ENCODE assay signal across 18 mouse cellular contexts in genomic region chr9:14689376-14690108, GRCm38 (mm10). TPM values are rescaled to one million over a fixed set of nuclear protein-coding genes. Genes with fewer than 3 reads are reported as not detected.
DNase-seq lines count a peak whose midpoint lies in the region; ATAC-seq lines count a peak whose summit lies in the region.
"Had no signal": no experiment of that assay in that cellular context is flagged by ENCODE, and none has a peak within 500 bp of the region (broad histone marks: within the 10 kb centered on the region; RNA-seq: fewer than 3 reads in every experiment).

No protein-coding gene starts in this region.

- WGBS in limb, embryonic 10.5 days, result 73% methylated on average over 12 of the region's 12 CpGs
- 78% methylated on average over 12 of the region's 12 CpGs for WGBS in embryonic facial prominence, embryonic 10.5 days

- peak; percentile 91 for DNase-seq in heart, adult 11 months
- no peak for DNase-seq in heart, postnatal 4 days
- peak; percentile 37 for DNase-seq in ovary, adult 18-20 months (ENCODE audit: low spot score)
- no peak for DNase-seq in ovary, postnatal 10 days (ENCODE audit: low spot score)
- DNase-seq in limb, embryonic 10.5 days (ENCODE audit: low spot score), result no peak
- no peak for DNase-seq in embryonic facial prominence, embryonic 10.5 days (ENCODE audit: low spot score)
- DNase-seq in natural killer cell, adult 2 months (ENCODE audit: low spot score in 2 of 2), result no peak
- DNase-seq: cerebellum, postnatal 10 days; embryo, embryonic 11 days; gastrocnemius, postnatal 14 days; lung, postnatal 10 days; thymus, postnatal 14 days had no signal

- H3K27ac ChIP-seq in limb, embryonic 10.5 days, result 0 out of 2 replicates have a peak overlapping the region, but pooled peaks have one; percentile 25
- H3K27ac ChIP-seq in embryonic facial prominence, embryonic 10.5 days (replicated peaks), result no peak overlapping the region
- H3K27ac ChIP-seq: forebrain, embryonic 12.5 days; kidney, embryonic 15.5 days; midbrain, embryonic 10.5 days had no signal

- no peaks in the 10 kb centered on the region for H3K36me3 ChIP-seq in limb, embryonic 10.5 days
- H3K36me3 ChIP-seq in embryonic facial prominence, embryonic 10.5 days (replicated peaks), result no peaks in the 10 kb centered on the region
- H3K36me3 ChIP-seq: forebrain, embryonic 12.5 days; kidney, embryonic 15.5 days; midbrain, embryonic 10.5 days had no signal

- ATAC-seq in inflammation-experienced regulatory T-cells, adult 6 months, result no peak

- H3K27me3 ChIP-seq in limb, embryonic 10.5 days (ENCODE audit: low read depth, poor library complexity, severe bottlenecking), result no peaks in the 10 kb centered on the region
- H3K27me3 ChIP-seq in embryonic facial prominence, embryonic 10.5 days (replicated peaks; ENCODE audit: low read depth, poor library complexity, severe bottlenecking), result no peaks in the 10 kb centered on the region
- H3K27me3 ChIP-seq: forebrain, embryonic 12.5 days; kidney, embryonic 15.5 days had no signal

- no peak overlapping the region for H3K4me3 ChIP-seq in limb, embryonic 10.5 days
- H3K4me3 ChIP-seq in embryonic facial prominence, embryonic 10.5 days, result no peak overlapping the region
- H3K4me3 ChIP-seq: forebrain, embryonic 12.5 days; kidney, embryonic 15.5 days; midbrain, embryonic 10.5 days had no signal

- H3K4me1 ChIP-seq in limb, embryonic 10.5 days, result peaks cover 32% of the 10 kb centered on the region
- peaks cover 19% of the 10 kb centered on the region for H3K4me1 ChIP-seq in embryonic facial prominence, embryonic 10.5 days
- H3K4me1 ChIP-seq: forebrain, embryonic 12.5 days; kidney, embryonic 15.5 days had no signal

- no peaks in the 10 kb centered on the region for H3K9me3 ChIP-seq in limb, embryonic 10.5 days (replicated peaks)
- no peaks in the 10 kb centered on the region for H3K9me3 ChIP-seq in embryonic facial prominence, embryonic 10.5 days
- H3K9me3 ChIP-seq: forebrain, embryonic 12.5 days; kidney, embryonic 15.5 days; midbrain, embryonic 10.5 days had no signal

RNA-seq across cellular contexts. Expression of gene Amotl1, which starts 44.7 kb away (rescaled TPM):
- total RNA-seq in heart, postnatal 4 days (2021), result 10 to 100 TPM; 60.5 TPM
- 24.9 and 32.1 TPM in 2 replicates for polyA plus RNA-seq in limb, embryonic 10.5 days (2016; fragmentation: Nextera tagmentation; extraction: Ambion mirVana)
- 23.1 and 27.4 TPM in 2 replicates for polyA plus RNA-seq in embryonic facial prominence, embryonic 10.5 days (2016; fragmentation: Nextera tagmentation; extraction: Ambion mirVana)
- polyA plus RNA-seq in inflammation-experienced regulatory T-cells, adult 6 months (2017; shearing (Covaris generic)), result under 1 TPM in 2 of 3 experiments, not detected in 1; 0.04 to 0.72 TPM

RNA-seq across cellular contexts. Expression of gene Piwil4, which starts 51.0 kb away (rescaled TPM):
- not detected for total RNA-seq in heart, postnatal 4 days (2021)
- polyA plus RNA-seq in limb, embryonic 10.5 days (2016; fragmentation: Nextera tagmentation; extraction: Ambion mirVana), result not detected in 2 replicates
- polyA plus RNA-seq in embryonic facial prominence, embryonic 10.5 days (2016; fragmentation: Nextera tagmentation; extraction: Ambion mirVana), result 0.23 TPM in 1 of 2 replicates, not detected in the other
- polyA plus RNA-seq in inflammation-experienced regulatory T-cells, adult 6 months (2017; shearing (Covaris generic)), result under 1 TPM; 0.21 to 0.45 (median 0.28) TPM
- total RNA-seq: left cerebral cortex, postnatal 36 days; liver, adult 2 months had no signal
- polyA plus RNA-seq: liver, adult 2 months had no signal

Comparison
In these comparisons a context has a peak if more than half of its experiments do, and no peak if none do; other contexts are left out.
1. DNase-seq: peak in heart, adult 11 months (single experiment) and ovary, adult 18-20 months (single experiment); none in heart, postnatal 4 days (single experiment), ovary, postnatal 10 days (single experiment), limb, embryonic 10.5 days (single experiment), embryonic facial prominence, embryonic 10.5 days (single experiment) and natural killer cell, adult 2 months (0 of 2).
2. RNA of gene Amotl1, which starts 44.7 kb away (polyA plus RNA-seq): 24.9 to 32.1 TPM in limb, embryonic 10.5 days and 23.1 to 27.4 TPM in embryonic facial prominence, embryonic 10.5 days; 0.04 to 0.72 TPM in inflammation-experienced regulatory T-cells, adult 6 months; every median in the first group is over 10 times any median in the second.